Mouse (Mus musculus) lung, adult 18-20 months (tissue): Measurements from ENCODE around the gene Mx1.

ENCODE experiments used
- DNase-seq, 2 experiments: peaks; one replicate each; pipeline ENCODE4 v3.0.0; 2022; ENCODE audit warnings: mixed read lengths in 2 of 2

Gene Mx1

GRCm38 (mm10) chr16:97443670-97444263 lies 18.9 kb downstream of the Mx1 start:
- peak; percentile 30 to 64 for DNase-seq

- DNase-seq, result no peak
Measured at GRCm38 (mm10) chr16:97441967-97442366, 20.7 kb downstream of the Mx1 start.

GRCm38 (mm10) chr16:97438191-97438590 lies 24.5 kb downstream of the Mx1 start:
- DNase-seq, result peak in 1 of 2 experiments; percentile 8

GRCm38 (mm10) chr16:97437448-97438056 lies 25.2 kb downstream of the Mx1 start:
- DNase-seq, result peak in 1 of 2 experiments; percentile 11

GRCm38 (mm10) chr16:97434206-97434605 lies 28.5 kb downstream of the Mx1 start:
- DNase-seq, result no peak

GRCm38 (mm10) chr16:97431328-97431727 lies 31.4 kb downstream of the Mx1 start:
- peak; percentile 33 to 48 for DNase-seq

- DNase-seq, result no peak
Measured at GRCm38 (mm10) chr16:97430091-97430490, 32.6 kb downstream of the Mx1 start.

GRCm38 (mm10) chr16:97428026-97428425 lies 34.7 kb downstream of the Mx1 start:
- DNase-seq, result no peak

- DNase-seq, result no peak
Measured at GRCm38 (mm10) chr16:97423627-97424026, 39.1 kb downstream of the Mx1 start.

GRCm38 (mm10) chr16:97421671-97422070 lies 41.0 kb downstream of the Mx1 start:
- DNase-seq, result no peak

GRCm38 (mm10) chr16:97418749-97419453 lies 43.8 kb downstream of the Mx1 start:
- DNase-seq, result no peak

GRCm38 (mm10) chr16:97417896-97418542 lies 44.7 kb downstream of the Mx1 start:
- DNase-seq, result peak; percentile 59 to 72

- DNase-seq, result no peak
Measured at GRCm38 (mm10) chr16:97405476-97406012, 57.2 kb downstream of the Mx1 start.

- DNase-seq, result no peak
Measured at GRCm38 (mm10) chr16:97402213-97402785, 60.4 kb downstream of the Mx1 start.

GRCm38 (mm10) chr16:97401741-97402140 lies 61.0 kb downstream of the Mx1 start:
- DNase-seq, result no peak

GRCm38 (mm10) chr16:97399991-97400390 lies 62.7 kb downstream of the Mx1 start:
- DNase-seq, result no peak

GRCm38 (mm10) chr16:97397945-97398531 lies 64.7 kb downstream of the Mx1 start:
- no peak for DNase-seq
